Mouse (Mus musculus) liver, adult (tissue): Measurements from ENCODE around the gene Prelp.

Experiments used
- GATA4 ChIP-seq: IDR thresholded peaks from 2 replicates; pipeline ENCODE4 v1.6.1; 2014; ENCODE audit warnings: mild to moderate bottlenecking, low read length; ENCODE audit not compliant: insufficient replicate concordance

The Prelp gene

DNA sequence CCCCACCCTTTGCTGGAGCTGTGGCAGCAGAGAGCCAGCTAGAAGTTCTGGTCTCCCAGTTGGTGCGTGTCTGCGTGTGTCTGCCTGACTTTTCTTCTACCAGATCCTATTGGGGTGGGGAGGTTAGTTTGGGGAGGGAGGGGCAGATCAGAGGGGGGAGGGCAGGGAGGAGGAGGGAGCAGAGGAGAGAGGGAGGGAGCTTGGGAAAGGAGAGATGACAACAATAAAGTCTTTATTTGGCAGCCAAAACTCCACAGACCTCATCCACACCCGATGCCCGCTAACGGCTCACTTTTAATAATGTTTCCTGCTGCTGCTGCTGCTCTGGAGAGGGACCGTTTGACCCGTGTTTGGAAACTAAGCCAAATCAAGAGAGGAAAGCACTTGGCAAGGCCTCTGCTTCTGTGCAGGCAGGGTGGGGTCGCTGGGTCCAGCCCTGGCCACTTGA, at the start of gene Prelp:
TSS of gene Prelp (minus strand) at position 111 of the 448 bp plus-strand sequence.
- no peak for TF ChIP-seq GATA4

DNA sequence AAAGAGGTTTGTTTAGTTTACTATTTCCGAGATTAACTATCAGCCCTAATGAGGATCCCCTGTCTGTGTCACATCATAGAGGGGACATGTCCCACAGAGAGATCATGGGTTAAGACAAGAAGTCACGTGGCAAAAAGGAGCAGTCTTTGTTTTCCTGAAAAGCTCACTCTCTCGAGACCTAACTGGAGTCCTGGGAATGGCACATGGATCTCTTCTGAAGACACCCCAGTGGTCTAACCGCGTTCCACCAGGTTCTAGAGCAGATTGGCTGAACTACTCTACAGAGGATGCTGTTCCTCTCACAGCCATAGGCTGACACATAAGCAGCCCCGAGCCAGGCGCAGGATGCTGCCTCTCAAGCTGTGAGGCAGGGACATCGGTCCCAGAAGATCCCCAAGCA, 48.2 kb upstream of the Prelp start:
- no peak for TF ChIP-seq GATA4

DNA sequence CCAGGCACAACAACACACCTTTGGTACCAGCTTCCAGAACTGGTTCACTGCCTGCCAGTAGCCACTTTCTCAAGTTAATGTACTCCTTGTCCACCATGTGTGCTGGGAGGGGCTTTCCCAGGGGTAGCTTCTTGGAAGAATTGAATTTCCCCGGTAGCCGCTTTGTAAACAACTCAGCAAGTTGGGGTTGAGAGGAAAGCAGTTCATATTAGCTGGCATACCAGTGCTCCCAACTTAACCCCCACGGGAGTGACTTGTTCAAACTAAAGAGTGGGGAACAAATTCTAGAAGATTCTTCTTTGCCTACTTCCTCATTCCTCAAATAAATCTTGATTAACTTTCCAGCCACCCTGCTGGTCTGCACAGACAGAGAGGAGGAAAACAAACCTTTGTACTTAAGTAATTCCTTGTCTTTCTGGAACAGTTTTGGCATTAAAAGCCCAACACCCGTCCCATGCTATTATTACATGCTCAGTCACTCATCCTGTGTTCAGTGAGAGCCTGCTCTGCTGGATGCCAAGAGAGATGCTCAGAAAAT, 47.6 kb upstream of the Prelp start:
- TF ChIP-seq GATA4, result no peak

DNA sequence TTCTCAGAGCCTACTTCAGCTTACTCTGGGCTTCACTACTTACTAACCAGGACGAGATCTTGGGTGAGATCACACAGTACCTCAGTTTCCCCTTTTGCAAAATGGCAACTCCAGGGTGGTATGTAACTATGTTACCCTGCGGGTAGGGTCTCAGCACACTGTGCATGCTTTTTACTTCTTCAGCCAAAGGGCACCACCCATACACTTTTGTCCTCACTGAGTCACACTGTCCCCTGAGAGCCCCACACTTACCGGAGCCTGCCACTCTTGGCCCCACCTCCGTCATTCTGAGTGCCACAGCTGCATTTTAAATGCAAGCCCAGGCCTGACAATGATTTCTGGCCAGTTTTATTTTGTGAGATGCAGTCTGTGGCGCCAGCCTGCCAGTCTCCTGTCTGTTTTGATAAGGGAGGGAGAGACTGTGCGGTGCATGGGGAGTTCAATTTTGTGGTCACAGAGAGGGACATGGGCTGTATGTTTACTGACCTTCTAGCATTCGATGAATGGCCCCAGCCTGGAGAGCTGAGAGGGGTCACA, 46.3 kb upstream of the Prelp start:
- no peak for TF ChIP-seq GATA4

DNA sequence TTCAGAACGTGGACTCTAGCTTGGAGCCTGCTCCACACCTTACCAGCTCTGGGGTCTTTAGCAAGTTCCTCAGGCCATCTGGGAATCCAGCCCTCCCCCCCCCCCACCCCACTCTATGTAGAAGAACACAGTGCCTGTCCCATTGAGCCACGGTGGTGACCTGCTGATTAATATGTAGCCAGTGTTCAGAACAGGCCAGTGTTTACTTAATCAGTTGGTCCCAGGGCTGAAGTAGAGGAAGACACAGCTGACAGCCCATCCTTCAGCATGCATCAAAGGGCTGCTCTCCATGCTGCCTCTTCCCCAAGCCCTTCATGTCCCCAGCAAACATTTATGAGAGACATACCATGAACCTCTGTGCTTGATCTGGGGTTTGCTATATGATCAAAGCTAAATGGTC, 44.8 kb upstream of the Prelp start:
- no peak for TF ChIP-seq GATA4

DNA sequence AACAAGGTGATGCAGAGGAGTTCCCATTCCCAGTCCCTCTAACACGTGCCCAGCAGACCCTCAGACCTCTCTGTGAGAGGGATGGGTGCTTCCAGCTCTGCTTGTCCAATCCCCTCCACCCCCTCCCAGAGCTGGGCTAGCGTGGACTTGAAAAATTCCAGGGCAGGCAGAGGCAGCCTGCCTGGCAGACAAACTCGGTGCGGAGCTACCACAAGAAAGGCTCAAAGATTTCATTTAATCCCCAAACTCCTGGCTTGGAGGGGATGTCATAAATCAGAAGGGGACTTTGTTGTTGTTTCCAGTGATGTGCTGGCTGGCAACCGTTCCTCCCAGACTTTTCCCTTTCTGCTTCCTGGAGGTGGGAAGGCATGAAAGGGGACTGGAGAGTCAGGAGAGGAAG, 44.1 kb upstream of the Prelp start:
- TF ChIP-seq GATA4, result no peak

DNA sequence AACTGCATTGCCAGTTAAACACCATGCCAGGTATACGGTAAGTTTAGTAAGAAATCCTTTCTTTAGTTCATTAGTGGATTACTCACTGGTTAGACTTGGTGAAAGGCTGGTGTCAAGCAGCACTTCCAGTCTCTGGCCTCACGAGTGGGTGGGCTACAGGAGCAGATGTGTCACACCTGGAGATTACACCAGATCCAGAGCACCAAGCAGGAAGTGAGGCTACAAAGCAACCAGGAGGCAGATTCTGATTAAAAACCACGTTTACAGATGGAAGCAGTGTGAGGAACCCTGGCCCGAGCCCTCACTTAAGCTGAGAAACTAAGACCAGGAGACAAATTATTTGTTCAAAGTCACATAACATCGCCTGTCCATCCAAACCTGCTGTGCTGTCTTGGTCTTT, 43.5 kb upstream of the Prelp start:
- no peak for TF ChIP-seq GATA4

DNA sequence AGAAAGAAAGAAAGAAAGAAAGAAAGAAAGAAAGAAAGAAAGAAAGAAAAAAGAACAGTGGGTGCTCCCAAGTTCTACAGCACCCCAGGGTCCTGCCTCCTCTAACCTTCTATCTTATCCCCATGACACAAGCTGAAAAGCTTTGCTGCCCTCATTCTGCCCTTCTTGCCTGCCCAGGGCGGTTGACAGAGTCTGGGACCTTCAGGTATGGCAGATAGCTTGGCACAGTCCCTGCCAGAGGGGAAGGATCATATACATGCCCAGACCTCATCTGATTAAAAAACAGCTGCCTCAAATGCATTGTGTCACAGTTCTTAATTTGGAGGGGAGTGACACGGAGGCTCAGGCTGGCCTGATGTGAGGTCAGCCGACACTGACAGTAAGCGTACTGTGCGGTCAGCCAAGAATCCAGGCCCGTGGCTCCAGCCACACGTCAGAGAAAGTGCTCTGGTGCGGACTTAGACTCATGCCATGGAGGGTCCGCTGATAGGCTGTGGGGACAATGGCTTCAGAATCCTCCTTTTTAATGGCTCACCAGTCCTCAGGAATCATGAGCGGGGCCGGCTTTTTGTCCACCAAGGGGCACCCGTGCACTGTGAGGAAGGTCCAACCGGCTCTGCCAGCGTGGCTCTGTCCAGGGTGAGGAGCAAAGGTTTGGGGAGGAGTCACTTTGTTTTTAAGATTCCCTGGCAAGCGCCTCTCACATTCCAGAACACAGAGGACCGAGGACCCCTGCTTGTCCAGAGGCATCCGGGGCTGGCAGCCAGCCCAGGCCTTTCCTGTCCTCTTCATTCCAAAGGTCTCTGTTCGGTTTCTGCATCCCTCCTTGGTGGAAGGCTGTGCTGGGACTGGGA, 40.3 kb upstream of the Prelp start:
- TF ChIP-seq GATA4, result peak; percentile 63; the same call in 1 of the 2 replicates

DNA sequence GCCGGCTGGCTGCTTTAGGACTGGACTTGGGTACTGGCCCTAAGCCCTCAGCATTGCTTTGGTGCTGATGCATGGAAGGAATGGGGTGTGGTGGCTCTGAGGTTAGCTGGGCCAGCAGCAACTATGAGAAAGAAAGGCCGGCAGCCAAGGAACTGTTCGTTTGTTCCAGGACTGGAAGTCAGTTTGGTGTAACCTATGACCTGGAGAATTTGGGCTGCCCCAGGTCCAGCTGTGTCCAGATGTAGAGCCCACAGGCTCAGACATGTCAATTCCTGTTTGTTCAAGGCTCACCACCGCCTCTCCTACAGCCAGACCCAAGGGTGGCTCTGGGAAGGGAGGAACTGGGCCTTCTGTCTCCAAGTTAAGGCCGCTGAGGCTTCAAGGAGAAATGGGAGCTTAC, 38.3 kb upstream of the Prelp start:
- no peak for TF ChIP-seq GATA4

DNA sequence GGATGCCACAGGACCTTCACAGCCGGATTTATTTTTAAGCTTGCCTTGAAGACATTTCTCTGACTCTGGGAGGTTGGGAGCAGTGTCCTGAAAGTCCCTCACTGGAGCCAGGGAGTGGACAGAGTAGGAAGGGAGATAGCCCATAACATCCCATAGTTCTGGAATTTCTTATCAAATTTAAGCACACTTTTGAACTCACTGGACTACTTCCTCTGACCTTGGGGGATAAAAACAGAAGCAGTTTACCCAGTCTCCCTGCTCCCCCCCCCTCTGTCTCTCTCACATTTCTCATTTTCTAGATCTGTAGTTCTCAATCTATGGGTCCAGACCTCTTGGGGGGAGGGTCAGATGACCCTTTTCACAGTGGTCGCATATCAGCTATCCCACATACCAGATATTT, 32.8 kb upstream of the Prelp start:
- TF ChIP-seq GATA4, result peak; percentile 93

DNA sequence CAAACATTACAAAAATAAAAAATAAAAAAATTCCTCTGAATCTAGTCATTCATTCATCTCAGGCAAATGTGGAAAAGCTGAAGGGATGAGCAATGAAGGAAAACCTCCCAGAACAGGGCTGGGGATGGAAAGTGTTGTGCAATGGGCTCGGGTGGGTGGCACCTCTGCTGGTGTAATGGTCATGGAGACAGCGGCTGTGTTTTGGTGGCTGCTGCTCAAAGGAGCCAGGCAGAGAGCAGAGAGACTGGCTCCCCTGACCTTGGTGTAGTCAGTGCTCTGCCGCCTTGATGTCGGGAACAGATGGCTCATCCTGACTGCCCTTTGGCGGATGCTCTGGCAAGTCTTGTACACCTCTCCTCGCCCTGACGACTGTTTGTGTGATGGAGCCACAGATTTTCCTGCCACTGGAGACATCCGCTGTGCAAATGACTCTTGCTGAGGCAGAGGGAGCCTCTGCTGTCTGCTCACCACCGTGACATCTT, 32.1 kb upstream of the Prelp start:
- TF ChIP-seq GATA4, result no peak

DNA sequence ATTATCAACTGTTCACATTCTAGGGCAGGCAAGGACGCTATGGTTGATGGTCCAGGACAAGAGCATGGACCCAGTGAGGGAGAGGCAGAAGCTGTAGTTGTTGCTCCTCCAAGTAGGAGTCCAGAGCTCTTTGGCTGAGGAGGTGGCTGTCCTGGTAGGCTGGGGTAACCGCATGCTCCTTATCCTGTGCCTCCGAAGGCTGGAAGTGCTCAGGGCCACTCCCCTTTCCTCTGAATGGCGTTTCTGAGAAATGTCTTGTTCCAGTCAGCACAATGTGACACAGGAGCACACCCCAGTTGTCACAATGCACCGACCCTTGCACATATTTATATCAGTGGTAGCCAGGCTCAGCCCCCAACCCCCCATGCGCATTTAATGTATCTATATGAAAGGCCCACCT, 30.4 kb upstream of the Prelp start:
- TF ChIP-seq GATA4, result no peak

DNA sequence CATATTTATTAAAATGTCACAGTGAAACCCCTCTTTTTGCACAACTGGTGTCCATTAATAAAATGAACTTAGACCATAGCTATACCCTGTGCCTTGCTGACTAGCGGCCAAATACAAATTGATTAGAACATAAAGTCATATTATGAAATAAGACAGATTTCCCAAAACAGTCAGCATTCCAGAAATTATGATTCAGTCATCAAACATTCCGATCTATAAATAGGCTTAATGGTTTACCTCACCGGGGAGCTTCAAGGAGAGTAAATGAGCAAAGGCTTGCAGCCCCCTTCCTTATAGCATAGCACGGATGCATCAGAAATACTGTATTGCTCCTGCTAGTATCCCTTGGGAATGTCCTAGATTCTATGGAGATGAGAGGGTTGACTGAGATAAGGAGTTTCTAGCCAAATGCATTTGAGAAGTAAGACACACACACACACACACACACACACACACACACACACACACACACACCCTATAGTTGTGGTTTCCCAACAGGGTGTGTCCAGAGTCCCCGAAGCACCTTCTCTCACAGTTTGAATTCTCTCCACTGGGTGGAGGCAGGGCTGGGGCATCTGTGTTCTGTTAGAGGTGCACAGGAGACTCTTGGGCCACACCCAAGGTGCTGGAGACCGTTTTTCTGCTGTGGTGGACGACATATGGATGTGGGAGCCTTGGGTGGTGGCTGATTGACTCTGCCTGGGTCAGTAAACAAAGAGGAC, 29.0 kb upstream of the Prelp start:
- no peak for TF ChIP-seq GATA4

DNA sequence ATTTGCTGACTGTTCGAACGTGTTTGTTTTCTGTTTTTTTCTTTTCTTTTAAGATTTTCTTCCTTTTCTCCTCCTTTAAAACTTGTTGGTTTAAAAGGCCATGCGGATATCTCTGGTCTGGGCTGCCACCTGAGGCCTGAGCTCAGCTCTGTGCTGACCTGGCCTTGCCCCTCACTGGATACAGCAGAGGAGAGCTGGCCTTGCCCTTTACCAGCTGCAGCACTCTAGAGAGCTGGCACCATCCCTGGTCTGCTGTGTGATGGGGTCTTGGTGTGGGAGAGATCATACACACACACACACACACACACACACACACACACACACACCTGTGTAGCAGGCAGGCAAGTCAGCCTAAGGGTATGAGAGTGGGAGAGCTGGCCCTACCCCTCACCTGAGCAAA, 23.9 kb upstream of the Prelp start:
- no peak for TF ChIP-seq GATA4

DNA sequence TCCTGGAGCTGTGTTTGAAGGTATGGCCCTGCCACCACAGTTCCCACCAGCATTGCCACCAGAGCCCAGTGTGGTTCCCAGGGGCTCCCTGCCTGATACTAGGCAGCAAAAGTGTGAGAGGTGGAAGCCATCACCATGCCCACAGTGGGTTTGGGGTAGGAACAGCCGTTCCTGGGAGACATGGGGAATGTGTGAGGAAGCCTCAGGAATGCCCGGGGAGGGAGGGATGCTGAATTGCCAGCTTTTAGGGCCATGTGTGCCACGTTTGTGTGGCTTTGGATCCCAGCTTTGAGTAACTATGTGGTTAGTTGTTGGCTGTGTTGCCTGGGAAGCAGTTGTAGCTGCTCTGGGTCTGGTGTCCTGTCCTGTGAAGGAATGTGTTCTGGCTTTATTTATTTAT, 20.7 kb upstream of the Prelp start:
- TF ChIP-seq GATA4, result no peak
